Mouse (Mus musculus) ES-E14 (cell line): ENCODE data around the gene Snta1. TPM values are rescaled to one million over a fixed set of nuclear protein-coding genes. Genes with fewer than 3 reads are reported as not detected.

Experiments
- DNase-seq: peaks from one replicate; pipeline ENCODE4 v3.0.0-alpha.2; 2013; ENCODE audit warnings: low read depth, low spot score
- H3K27ac ChIP-seq: 2 replicates; pipeline ENCODE4 v1.5.1; 2012; ENCODE audit warnings: low read depth, mild to moderate bottlenecking, low read length, moderate library complexity, mixed read lengths; ENCODE audit not compliant: poor library complexity, insufficient read depth, severe bottlenecking
- H3K36me3 ChIP-seq: 2 replicates; pipeline ENCODE4 v1.6.1; 2012; ENCODE audit warnings: mild to moderate bottlenecking, low read length, moderate library complexity, mixed read lengths; ENCODE audit not compliant: control insufficient read depth, poor library complexity, insufficient read depth, severe bottlenecking
- H3K4me1 ChIP-seq, 2 experiments: fragments of 150-350 bp in 1 of 2; sonication (generic) in 1 of 2; 2 replicates each; pipeline ENCODE4 v1.6.1; 2012; ENCODE audit warnings: low read length in 2 of 2, mild to moderate bottlenecking in 1 of 2, mixed read lengths in 1 of 2; ENCODE audit not compliant: control insufficient read depth in 2 of 2, insufficient read depth in 2 of 2, poor library complexity in 1 of 2
- H3K4me3 ChIP-seq, 2 experiments: fragments of 150-350 bp in 1 of 2; sonication (generic) in 1 of 2; 2 replicates each; pipeline ENCODE4 v1.5.1; 2012; ENCODE audit warnings: low read length in 2 of 2, low read depth in 1 of 2, mild to moderate bottlenecking in 1 of 2, mixed read lengths in 1 of 2; ENCODE audit not compliant: insufficient read depth in 1 of 2, poor library complexity in 1 of 2, severe bottlenecking in 1 of 2
- H3K9ac ChIP-seq: 2 replicates; pipeline ENCODE4 v1.6.1; 2012; ENCODE audit warnings: low read depth, mild to moderate bottlenecking, low read length, mixed read lengths; ENCODE audit not compliant: poor library complexity, insufficient read depth, severe bottlenecking
- H3K9me3 ChIP-seq: fragments of 150-350 bp; sonication (generic); 2 replicates; pipeline ENCODE4 v1.6.1; 2012; ENCODE audit warnings: low read depth, mild to moderate bottlenecking, low read length; ENCODE audit not compliant: control insufficient read depth, insufficient read depth
- CHD2 ChIP-seq: IDR thresholded peaks from 2 replicates; pipeline ENCODE4 v1.6.1; 2014; ENCODE audit warnings: mild to moderate bottlenecking, low read depth, low read length, inconsistent platforms
- HCFC1 ChIP-seq: IDR thresholded peaks from 2 replicates; pipeline ENCODE4 v1.6.1; 2012; ENCODE audit warnings: low read length, inconsistent platforms, borderline replicate concordance; ENCODE audit not compliant: insufficient read depth
- MAFK ChIP-seq: IDR thresholded peaks from 2 replicates; pipeline ENCODE4 v1.6.1; 2014; ENCODE audit warnings: mild to moderate bottlenecking, low read depth, low read length, inconsistent platforms; ENCODE audit not compliant: insufficient read depth
- ZC3H11A ChIP-seq: IDR thresholded peaks from 2 replicates; pipeline ENCODE4 v1.6.1; 2012; ENCODE audit warnings: low read depth, mild to moderate bottlenecking, inconsistent platforms, low read length, borderline replicate concordance
- ZNF384 ChIP-seq: IDR thresholded peaks from 2 replicates; pipeline ENCODE4 v1.6.1; 2012; ENCODE audit warnings: low read depth, low read length, inconsistent platforms
- in situ Hi-C, 2 experiments: fragments of 600-800 bp; cut with MboI; formaldehyde crosslinking; loops; one replicate each; pipeline ENCODE4 v1.15.1; 2025; ENCODE audit warnings: low sequenced_read_pairs in 2 of 2, inconsistent platforms in 1 of 2; ENCODE audit not compliant: unreplicated experiment in 2 of 2
- total RNA-seq: library from RNA; depleted of rRNA; stranded (reverse); fragments of 300-350 nt; gene quantifications from 2 replicates; pipeline ENCODE4 v1.2.3, GENCODE M21; 2012

Gene Snta1
- total RNA-seq, 1 experiment: 11.3 TPM

- TF ChIP-seq CHD2 (no peak), HCFC1 (no peak), ZNF384 (no peak), MAFK (no peak), ZC3H11A (peak; percentile 33; the same call in 1 of the 2 replicates)
- H3K27ac ChIP-seq: no peak overlapping the region
- peaks cover 2% of the 10 kb centered on the region; the same call in 1 of the 2 replicates for H3K36me3 ChIP-seq
- H3K4me1 ChIP-seq: peaks cover 3% of the 10 kb centered on the region in 2 experiments; a peak in 1 of 4 replicates
- no peak for DNase-seq
- H3K4me3 ChIP-seq: no peak overlapping the region
- no peak overlapping the region for H3K9ac ChIP-seq
- H3K9me3 ChIP-seq: no peaks in the 10 kb centered on the region
- in situ Hi-C loops: no loop called here
These were observed 4.2 kb upstream of the Snta1 start for GRCm38 (mm10) chr2:154412018-154412666.

- H3K27ac ChIP-seq: no peak overlapping the region
- TF ChIP-seq ZC3H11A (no peak), MAFK (no peak), CHD2 (no peak), HCFC1 (no peak), ZNF384 (no peak)
- H3K4me3 ChIP-seq: no peak overlapping the region
- 0 out of 2 replicates have a peak, but pooled peaks cover 4% of the 10 kb centered on the region for H3K9me3 ChIP-seq
- no peaks in the 10 kb centered on the region for H3K4me1 ChIP-seq
- no peak overlapping the region for H3K9ac ChIP-seq
- DNase-seq: no peak
- peaks cover 2% of the 10 kb centered on the region; the same call in 1 of the 2 replicates for H3K36me3 ChIP-seq
- in situ Hi-C loops: no loop called here
These were observed 2.5 kb upstream of the Snta1 start for GRCm38 (mm10) chr2:154410355-154410754.

- H3K9me3 ChIP-seq: 0 out of 2 replicates have a peak, but pooled peaks cover 4% of the 10 kb centered on the region
- no peak for DNase-seq
- in situ Hi-C loops: no loop called here
- 0 out of 2 replicates have a peak, but pooled peaks cover 2% of the 10 kb centered on the region for H3K36me3 ChIP-seq
- H3K27ac ChIP-seq: no peak overlapping the region
- peak overlapping the region; percentile 81 for H3K9ac ChIP-seq
- H3K4me3 ChIP-seq: peak overlapping the region; percentile 89 to 90
- no peaks in the 10 kb centered on the region for H3K4me1 ChIP-seq
- TF ChIP-seq CHD2 (no peak), ZNF384 (no peak), ZC3H11A (no peak), MAFK (no peak), HCFC1 (no peak)
These were observed 746 bp downstream of the Snta1 start for GRCm38 (mm10) chr2:154407063-154407642.

- H3K9me3 ChIP-seq: 0 out of 2 replicates have a peak, but pooled peaks cover 4% of the 10 kb centered on the region
- 0 out of 2 replicates have a peak, but pooled peaks cover 2% of the 10 kb centered on the region for H3K36me3 ChIP-seq
- TF ChIP-seq MAFK: no peak
- TF ChIP-seq ZC3H11A: no peak
- TF ChIP-seq CHD2: no peak
- TF ChIP-seq ZNF384: no peak
- TF ChIP-seq HCFC1: no peak
- no peak overlapping the region for H3K27ac ChIP-seq
- DNase-seq: no peak
- in situ Hi-C loops: no loop called here
- H3K9ac ChIP-seq: no peak overlapping the region
- H3K4me3 ChIP-seq: no peak overlapping the region
- no peaks in the 10 kb centered on the region for H3K4me1 ChIP-seq
These were observed 2.4 kb downstream of the Snta1 start for GRCm38 (mm10) chr2:154405447-154405994.
